Mouse (Mus musculus): ENCODE data around the gene Egln2.

Egln2 gene

DNA sequence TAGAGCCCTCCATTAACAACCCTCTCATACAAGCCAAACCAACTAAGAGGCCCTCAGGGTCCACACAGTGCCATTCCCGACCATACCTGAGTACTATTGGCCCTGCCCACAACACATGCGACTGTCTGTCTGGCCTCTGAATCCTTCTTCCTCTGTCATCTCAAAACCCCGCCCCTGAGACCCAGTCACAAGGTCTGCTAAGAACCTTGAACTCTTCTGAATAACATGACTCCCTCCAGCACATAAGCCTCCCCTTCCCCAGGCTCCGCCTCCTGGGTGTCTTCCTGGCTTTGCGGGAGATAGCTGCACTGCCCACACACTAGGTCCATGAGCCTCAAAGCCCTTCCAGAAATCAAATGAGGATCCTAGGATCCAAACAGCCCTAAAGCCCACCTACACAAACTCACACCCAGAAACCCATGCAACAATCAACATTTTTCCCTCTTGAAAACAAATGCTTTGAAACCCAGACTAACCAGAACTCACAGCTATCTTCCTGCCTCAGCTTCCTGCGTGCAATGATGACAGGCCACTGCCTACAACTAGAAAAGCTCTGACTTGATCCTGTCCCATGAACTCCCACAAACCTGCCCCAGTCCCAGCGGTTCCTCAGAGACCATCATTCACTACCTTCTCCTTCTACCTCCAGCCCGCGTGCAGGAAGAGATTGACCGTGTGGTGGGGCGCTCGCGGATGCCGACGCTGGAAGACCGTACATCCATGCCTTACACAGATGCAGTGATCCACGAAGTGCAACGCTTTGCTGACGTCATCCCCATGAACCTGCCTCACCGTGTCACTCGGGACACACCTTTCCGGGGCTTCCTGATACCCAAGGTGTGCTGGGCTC is 35.9 kb downstream of the Egln2 start:
- DNase-seq: no peak

DNA sequence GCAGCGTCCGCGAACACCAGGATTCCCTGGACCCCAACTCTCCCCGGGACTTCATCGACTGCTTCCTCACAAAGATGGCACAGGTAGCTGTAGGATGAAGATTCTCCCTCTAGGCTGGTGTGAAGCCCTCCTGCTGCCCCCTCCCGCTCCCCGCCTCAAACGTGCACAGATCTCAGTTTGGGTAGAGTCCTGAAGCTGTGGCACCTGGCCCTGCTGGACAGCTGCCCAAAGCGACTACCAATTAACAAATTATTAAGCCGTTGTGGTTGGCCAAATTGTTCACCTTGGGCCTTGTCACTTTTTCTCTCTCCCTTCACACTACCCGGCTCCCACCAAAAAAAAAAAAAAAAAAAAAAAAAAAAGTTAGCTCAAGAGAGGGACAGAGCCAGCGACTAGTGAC is 36.8 kb downstream of the Egln2 start:
- no peak for DNase-seq

- DNase-seq: no peak
These were observed 37.7 kb downstream of the Egln2 start for GRCm38 (mm10) chr7:27128946-27129345.

GRCm38 (mm10) chr7:27128162-27128561 is 38.4 kb downstream of the Egln2 start:
- DNase-seq: peak; percentile 52

GRCm38 (mm10) chr7:27124969-27125368 is 41.6 kb downstream of the Egln2 start:
- no peak for DNase-seq

- no peak for DNase-seq
These were observed 42.2 kb downstream of the Egln2 start for GRCm38 (mm10) chr7:27124305-27124832.

DNA sequence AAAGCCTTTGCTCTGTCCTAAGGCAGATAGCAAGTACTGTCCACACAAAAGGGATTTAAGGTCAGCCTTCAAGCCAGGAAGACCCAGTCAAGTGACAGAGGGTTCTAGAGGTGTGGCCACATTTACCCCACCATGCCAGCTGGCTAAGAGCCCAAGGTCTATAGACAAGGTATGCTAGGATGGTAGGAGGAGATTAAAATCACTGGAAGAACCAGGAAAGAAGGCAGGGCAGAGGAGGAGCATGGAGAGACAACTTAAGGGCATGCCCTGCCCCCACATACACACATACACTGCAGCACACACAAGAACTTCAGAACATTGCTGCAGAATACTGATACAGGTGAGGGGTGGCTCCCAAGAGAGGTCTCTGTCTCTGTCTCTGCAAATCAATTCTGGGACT is 46.9 kb downstream of the Egln2 start, which contains the start of gene Cyp2f2:
Gene Cyp2f2 (plus strand): TSS at position 234 of the 400 bp plus-strand sequence.
- no peak for DNase-seq

DNA sequence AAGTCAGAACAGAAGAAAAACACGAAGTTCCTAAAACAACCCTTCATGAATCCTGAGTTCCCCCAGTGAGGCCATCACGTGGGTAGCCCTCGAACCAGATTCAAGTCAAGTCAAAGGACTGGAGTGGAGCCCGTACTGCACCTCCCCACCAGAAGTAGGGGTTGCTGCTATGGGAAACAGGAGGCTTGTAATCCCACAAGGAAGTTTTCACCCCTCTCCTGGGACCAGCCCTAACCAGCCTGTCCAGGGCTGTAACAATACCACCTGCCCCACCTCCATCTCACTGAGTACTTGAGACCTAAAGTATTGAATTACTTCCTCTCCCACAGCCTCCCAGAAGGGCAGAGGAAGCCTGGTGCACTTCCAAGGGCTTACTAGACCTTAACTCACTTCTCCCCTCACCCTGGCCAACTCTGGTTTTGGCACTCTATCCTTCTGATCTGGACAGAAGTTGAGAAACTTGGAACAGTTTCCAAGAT is 48.5 kb downstream of the Egln2 start:
- DNase-seq: no peak

DNA sequence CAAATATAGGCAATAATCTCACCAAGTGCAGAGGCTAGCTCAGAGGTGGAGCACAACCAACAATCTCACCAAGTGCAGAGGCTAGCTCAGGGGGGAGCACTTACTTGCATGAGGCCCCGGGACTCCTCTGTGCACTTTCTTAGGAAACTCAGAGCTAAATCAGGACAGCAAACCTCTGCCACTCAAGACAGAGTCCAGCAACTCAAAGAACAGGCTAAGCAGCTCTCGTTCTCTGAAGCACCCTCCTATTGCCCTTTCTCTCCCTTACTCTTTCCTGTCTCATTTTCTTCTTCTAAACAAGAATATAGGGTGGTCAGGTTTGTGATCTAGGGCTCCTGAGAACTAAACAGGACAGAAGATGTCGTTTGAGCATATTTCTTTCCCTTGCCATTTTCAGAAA is 54.6 kb downstream of the Egln2 start:
- DNase-seq: no peak

DNA sequence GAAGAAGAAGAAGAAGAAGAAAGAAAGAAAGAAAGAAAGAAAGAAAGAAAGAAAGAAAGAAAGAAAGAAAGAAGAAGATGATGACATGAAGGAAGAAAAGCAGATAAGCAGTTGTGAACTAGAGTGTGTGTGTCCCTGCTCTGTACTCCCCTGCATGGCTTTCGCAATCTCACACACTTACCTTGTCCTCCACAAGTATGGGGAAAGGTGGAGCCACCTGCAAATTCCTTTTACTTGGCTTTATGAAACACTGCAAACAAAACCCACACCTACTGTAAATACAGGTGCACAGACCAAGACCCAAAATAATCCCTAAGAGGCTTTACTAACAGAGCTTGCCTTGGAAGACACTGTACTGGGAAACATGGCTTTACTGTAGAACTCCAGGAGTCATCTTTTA is 55.6 kb downstream of the Egln2 start:
- DNase-seq: no peak

- no peak for DNase-seq
These were observed 56.3 kb downstream of the Egln2 start for GRCm38 (mm10) chr7:27110327-27110726.
